Mouse (Mus musculus) CH12.LX (cell line): ENCODE results near the gene Defb45. TPM values are rescaled to one million over a fixed set of nuclear protein-coding genes. Genes with fewer than 3 reads are reported as not detected.

Experiments
- DNase-seq: peaks from one replicate; pipeline ENCODE4 v3.0.0-alpha.2; 2013; ENCODE audit errors: extremely low read depth
- H3K27ac ChIP-seq: 2 replicates; pipeline ENCODE4 v1.5.1; 2012; ENCODE audit warnings: low read depth, mild to moderate bottlenecking, control low read depth, moderate library complexity; ENCODE audit not compliant: insufficient read depth
- H3K27me3 ChIP-seq: replicated peaks from 2 replicates; pipeline ENCODE3; 2012; ENCODE audit warnings: inconsistent platforms
- H3K36me3 ChIP-seq, 2 experiments: replicated peaks in 1 of 2; 2 replicates each; pipeline versions ENCODE3 to v1.6.1; 2012; ENCODE audit warnings: inconsistent platforms in 1 of 2, low read length in 1 of 2, mild to moderate bottlenecking in 1 of 2, mixed read lengths in 1 of 2, moderate library complexity in 1 of 2; ENCODE audit not compliant: control insufficient read depth in 1 of 2, insufficient read depth in 1 of 2
- H3K4me1 ChIP-seq, 2 experiments: 2 replicates each; pipeline ENCODE4 v1.6.1; 2012; ENCODE audit warnings: inconsistent platforms in 1 of 2, moderate library complexity in 1 of 2; ENCODE audit not compliant: insufficient read depth in 2 of 2, control insufficient read depth in 1 of 2
- H3K4me2 ChIP-seq: 2 replicates; pipeline ENCODE4 v1.6.1; 2012; ENCODE audit warnings: low read depth, mild to moderate bottlenecking, control low read depth; ENCODE audit not compliant: poor library complexity, insufficient read depth, severe bottlenecking
- H3K4me3 ChIP-seq, 3 experiments: fragments of 150-350 bp in 1 of 3; sonication (generic) in 1 of 3; replicated peaks in 1 of 3; 2 replicates each; pipeline versions ENCODE3 to v1.5.1; 2011 to 2012; ENCODE audit warnings: low read depth in 2 of 3, low read length in 2 of 3, mild to moderate bottlenecking in 2 of 3, moderate library complexity in 2 of 3, control low read depth in 1 of 3, improper control_type of control experiment in 1 of 3, inconsistent platforms in 1 of 3, mixed read lengths in 1 of 3; ENCODE audit not compliant: poor library complexity in 1 of 3
- H3K79me2 ChIP-seq: replicated peaks from 2 replicates; pipeline ENCODE4 v1.6.1; 2012; ENCODE audit warnings: mild to moderate bottlenecking, moderate library complexity; ENCODE audit not compliant: control insufficient read depth, poor library complexity, insufficient read depth, severe bottlenecking; ENCODE audit errors: extremely low read depth
- H3K9ac ChIP-seq: 2 replicates; pipeline ENCODE4 v1.6.1; 2012; ENCODE audit warnings: low read depth, mild to moderate bottlenecking, control low read depth, moderate library complexity; ENCODE audit not compliant: insufficient read depth
- H3K9me3 ChIP-seq: replicated peaks from 2 replicates; pipeline ENCODE3; 2012; ENCODE audit warnings: low read length, inconsistent platforms, mixed read lengths
- BHLHE40 ChIP-seq: IDR thresholded peaks from 2 replicates; pipeline ENCODE4 v1.6.1; 2011; ENCODE audit warnings: mild to moderate bottlenecking, low read depth, low read length, improper control_type of control experiment
- CHD1 ChIP-seq: IDR thresholded peaks from 2 replicates; pipeline ENCODE4 v1.6.1; 2012; ENCODE audit warnings: low read depth, low read length, improper control_type of control experiment, inconsistent platforms
- CHD2 ChIP-seq: IDR thresholded peaks from 2 replicates; pipeline ENCODE4 v1.6.1; 2011; ENCODE audit warnings: low read length, improper control_type of control experiment
- CTCF ChIP-seq, 2 experiments: IDR thresholded peaks in 1 of 2; conservative IDR thresholded peaks in 1 of 2; 2 replicates each; pipeline ENCODE4 v1.5.1; 2011 to 2012; ENCODE audit warnings: low read depth in 2 of 2, low read length in 2 of 2, improper control_type of control experiment in 1 of 2, inconsistent platforms in 1 of 2, mild to moderate bottlenecking in 1 of 2, moderate library complexity in 1 of 2
- E2F4 ChIP-seq: IDR thresholded peaks from 2 replicates; pipeline ENCODE4 v1.6.1; 2011; ENCODE audit warnings: low read depth, low read length, improper control_type of control experiment; ENCODE audit not compliant: insufficient replicate concordance
- ELF1 ChIP-seq: IDR thresholded peaks from 2 replicates; pipeline ENCODE4 v1.6.1; 2014; ENCODE audit warnings: low read depth, mild to moderate bottlenecking, inconsistent platforms, low read length, improper control_type of control experiment
- EP300 ChIP-seq: IDR thresholded peaks from 2 replicates; pipeline ENCODE4 v1.6.1; 2011; ENCODE audit warnings: low read length, improper control_type of control experiment
- ETS1 ChIP-seq: conservative IDR thresholded peaks from 2 replicates; pipeline ENCODE4 v1.6.1; 2012; ENCODE audit warnings: low read depth, mild to moderate bottlenecking, inconsistent platforms, low read length, improper control_type of control experiment, moderate library complexity
- GABPA ChIP-seq: IDR thresholded peaks from 2 replicates; pipeline ENCODE4 v1.6.1; 2012; ENCODE audit warnings: low read depth, low read length, improper control_type of control experiment, inconsistent platforms; ENCODE audit not compliant: insufficient replicate concordance
- HCFC1 ChIP-seq: IDR thresholded peaks from 2 replicates; pipeline ENCODE4 v1.6.1; 2012; ENCODE audit warnings: low read depth, mild to moderate bottlenecking, inconsistent platforms, low read length, improper control_type of control experiment
- IRF4 ChIP-seq: IDR thresholded peaks from 2 replicates; pipeline ENCODE4 v1.6.1; 2014; ENCODE audit warnings: low read depth, mild to moderate bottlenecking, inconsistent platforms, low read length, improper control_type of control experiment
- JUN ChIP-seq: IDR thresholded peaks from 2 replicates; pipeline ENCODE4 v1.6.1; 2011; ENCODE audit warnings: low read depth, mild to moderate bottlenecking, low read length, improper control_type of control experiment, moderate library complexity; ENCODE audit not compliant: insufficient read depth
- JUND ChIP-seq: conservative IDR thresholded peaks from 2 replicates; pipeline ENCODE4 v1.6.1; 2011; ENCODE audit warnings: low read depth, low read length, improper control_type of control experiment
- KAT2A ChIP-seq: IDR thresholded peaks from 2 replicates; pipeline ENCODE4 v1.6.1; 2012; ENCODE audit warnings: low read length, improper control_type of control experiment, inconsistent platforms; ENCODE audit not compliant: insufficient replicate concordance
- MAFK ChIP-seq: IDR thresholded peaks from 2 replicates; pipeline ENCODE4 v1.6.1; 2011; ENCODE audit warnings: low read length, improper control_type of control experiment; ENCODE audit not compliant: insufficient replicate concordance
- MAX ChIP-seq: IDR thresholded peaks from 2 replicates; pipeline ENCODE4 v1.6.1; 2011; ENCODE audit warnings: low read length, improper control_type of control experiment
- MAZ ChIP-seq: IDR thresholded peaks from 2 replicates; pipeline ENCODE4 v1.6.1; 2012; ENCODE audit warnings: low read depth, mild to moderate bottlenecking, inconsistent platforms, low read length, improper control_type of control experiment, moderate library complexity
- MEF2A ChIP-seq: IDR thresholded peaks from 2 replicates; pipeline ENCODE4 v1.6.1; 2014; ENCODE audit warnings: low read depth, mild to moderate bottlenecking, inconsistent platforms, low read length, improper control_type of control experiment, borderline replicate concordance
- MXI1 ChIP-seq: IDR thresholded peaks from 2 replicates; pipeline ENCODE4 v1.6.1; 2011; ENCODE audit warnings: mild to moderate bottlenecking, low read depth, low read length, improper control_type of control experiment
- MYC ChIP-seq: IDR thresholded peaks from 2 replicates; pipeline ENCODE4 v1.6.1; 2011; ENCODE audit warnings: low read depth, mild to moderate bottlenecking, improper control_type of control experiment, low read length
- NELFE ChIP-seq: IDR thresholded peaks from 2 replicates; pipeline ENCODE4 v1.6.1; 2011; ENCODE audit warnings: low read depth, low read length, improper control_type of control experiment
- NRF1 ChIP-seq: IDR thresholded peaks from 2 replicates; pipeline ENCODE4 v1.6.1; 2014; ENCODE audit warnings: low read depth, mild to moderate bottlenecking, inconsistent platforms, low read length, improper control_type of control experiment, moderate library complexity
- PAX5 ChIP-seq: IDR thresholded peaks from 2 replicates; pipeline ENCODE4 v1.6.1; 2012; ENCODE audit warnings: low read length, inconsistent platforms, mixed read lengths
- POLR2A ChIP-seq: IDR thresholded peaks from 2 replicates; pipeline ENCODE4 v1.6.1; 2011; ENCODE audit warnings: low read depth, mild to moderate bottlenecking, improper control_type of control experiment, low read length
- POLR2AphosphoS2 ChIP-seq: IDR thresholded peaks from 2 replicates; pipeline ENCODE4 v1.6.1; 2011; ENCODE audit warnings: low read depth, low read length, improper control_type of control experiment
- RAD21 ChIP-seq: IDR thresholded peaks from 2 replicates; pipeline ENCODE4 v1.6.1; 2011; ENCODE audit warnings: low read depth, mild to moderate bottlenecking, low read length, improper control_type of control experiment, moderate library complexity
- RCOR1 ChIP-seq: conservative IDR thresholded peaks from 2 replicates; pipeline ENCODE4 v1.6.1; 2012; ENCODE audit warnings: low read depth, mild to moderate bottlenecking, inconsistent platforms, low read length, improper control_type of control experiment
- SIN3A ChIP-seq: IDR thresholded peaks from 2 replicates; pipeline ENCODE4 v1.6.1; 2012; ENCODE audit warnings: low read length, improper control_type of control experiment, inconsistent platforms
- SMC3 ChIP-seq: IDR thresholded peaks from 2 replicates; pipeline ENCODE4 v1.6.1; 2011; ENCODE audit warnings: low read depth, low read length, improper control_type of control experiment
- TBP ChIP-seq: conservative IDR thresholded peaks from 2 replicates; pipeline ENCODE4 v1.6.1; 2011; ENCODE audit warnings: low read depth, low read length, improper control_type of control experiment
- TCF12 ChIP-seq: IDR thresholded peaks from 2 replicates; pipeline ENCODE4 v1.6.1; 2014; ENCODE audit warnings: low read depth, mild to moderate bottlenecking, inconsistent platforms, low read length, improper control_type of control experiment
- UBTF ChIP-seq: IDR thresholded peaks from 2 replicates; pipeline ENCODE4 v1.6.1; 2012; ENCODE audit warnings: low read depth, mild to moderate bottlenecking, inconsistent platforms, low read length, improper control_type of control experiment, moderate library complexity
- USF1 ChIP-seq: IDR thresholded peaks from 2 replicates; pipeline ENCODE4 v1.6.1; 2014; ENCODE audit warnings: low read depth, mild to moderate bottlenecking, inconsistent platforms, low read length, improper control_type of control experiment
- USF2 ChIP-seq: conservative IDR thresholded peaks from 2 replicates; pipeline ENCODE4 v1.6.1; 2011; ENCODE audit warnings: low read depth, low read length, improper control_type of control experiment
- ZC3H11A ChIP-seq: IDR thresholded peaks from 2 replicates; pipeline ENCODE4 v1.6.1; 2012; ENCODE audit warnings: low read depth, mild to moderate bottlenecking, inconsistent platforms, low read length, improper control_type of control experiment
- ZKSCAN1 ChIP-seq: IDR thresholded peaks from 2 replicates; pipeline ENCODE4 v1.6.1; 2012; ENCODE audit warnings: low read depth, inconsistent platforms, low read length, improper control_type of control experiment, borderline replicate concordance
- ZMIZ1 ChIP-seq: IDR thresholded peaks from 2 replicates; pipeline ENCODE4 v1.6.1; 2012; ENCODE audit warnings: low read depth, mild to moderate bottlenecking, inconsistent platforms, low read length, improper control_type of control experiment
- ZNF384 ChIP-seq: IDR thresholded peaks from 2 replicates; pipeline ENCODE4 v1.6.1; 2012; ENCODE audit warnings: low read depth, low read length, improper control_type of control experiment, inconsistent platforms
- dilution Hi-C: fragments of 300-500 bp; cut with MboI; formaldehyde crosslinking; loops from 2 replicates; pipeline ENCODE4 v1.14.3; 2020; ENCODE audit warnings: low sequenced_read_pairs; ENCODE audit not compliant: extremely low pct_unique_long_range_greater_than_20kb, extremely low pct_ligation_motif_present
- in situ Hi-C: fragments of 300-500 bp; cut with MboI; formaldehyde crosslinking; loops from 3 replicates; pipeline ENCODE4 v1.14.3; 2019; ENCODE audit warnings: low sequenced_read_pairs, low pct_ligation_motif_present, low pct_unique_long_range_greater_than_20kb, mixed read lengths
- polyA plus RNA-seq: library from polyadenylated mRNA; unstranded; fragments of >175 nt; gene quantifications from 2 replicates; pipeline ENCODE4 v1.2.1, GENCODE M21; 2012; ENCODE audit warnings: low read depth; ENCODE audit not compliant: insufficient read length
- total RNA-seq, 2 experiments: library from RNA; depleted of rRNA; stranded (reverse); fragments of 300-350 nt in 1 of 2; fragments of >200 nt in 1 of 2; gene quantifications; 2 replicates each; pipeline ENCODE4 v1.2.3; 2012 to 2014

Defb45 gene
- total and polyA plus RNA-seq, 3 experiments = not detected

GRCm38 (mm10) chr2:152636246-152637005, 37.2 kb upstream of the Defb45 start:
- H3K4me1 ChIP-seq = peaks cover 30 to 81% of the 10 kb centered on the region in 2 experiments
- H3K9me3 ChIP-seq = no peaks in the 10 kb centered on the region
- dilution Hi-C loops (no loop called here), in situ Hi-C loops (no loop called here)
- H3K9ac ChIP-seq = 0 out of 2 replicates have a peak overlapping the region, but pooled peaks have one; percentile 8
- no peaks in the 10 kb centered on the region for H3K27me3 ChIP-seq
- peaks cover 0 to 3% of the 10 kb centered on the region in 2 experiments for H3K36me3 ChIP-seq
- peak; percentile 57 for DNase-seq
- TF ChIP-seq ZC3H11A (no peak), USF1 (no peak), ZNF384 (peak; percentile 21; the same call in 1 of the 2 replicates), POLR2AphosphoS2 (no peak), E2F4 (no peak), MAZ (peak; percentile 83), NELFE (0 out of 2 replicates have a peak, but pooled peaks have one; percentile 11), UBTF (no peak; the same call in 1 of the 2 replicates), NRF1 (0 out of 2 replicates have a peak, but pooled peaks have one; percentile 37), BHLHE40 (peak; percentile 77; the same call in 1 of the 2 replicates), MYC (0 out of 2 replicates have a peak, but pooled peaks have one; percentile 19), HCFC1 (peak; percentile 46; the same call in 1 of the 2 replicates), CHD1 (no peak; the same call in 1 of the 2 replicates), EP300 (peak; percentile 79), ZMIZ1 (no peak), ETS1 (peak; percentile 92), MAFK (0 out of 2 replicates have a peak, but pooled peaks have one; percentile 30), TBP (no peak), ZKSCAN1 (no peak), IRF4 (peak; percentile 82), POLR2A (no peak), MAX (no peak), JUND (peak; percentile 66), TCF12 (peak; percentile 85), USF2 (no peak), SMC3 (no peak), SIN3A (peak; percentile 52), MXI1 (no peak), MEF2A (peak; percentile 79), PAX5 (no peak), KAT2A (no peak), CHD2 (peak; percentile 89), CTCF (conservative IDR thresholded peaks at IDR 0.05 in 1 of 2, IDR thresholded peaks at IDR 0.05 in 1 of 2; ENCODE audit: low read depth in 2 of 2, low read length in 2 of 2) (no peak), RCOR1 (no peak; the same call in 1 of the 2 replicates), ELF1 (peak; percentile 80), RAD21 (no peak), GABPA (no peak), JUN (peak; percentile 83)
- H3K4me2 ChIP-seq = peak overlapping the region; percentile 33
- no peaks in the 10 kb centered on the region for H3K79me2 ChIP-seq
- peak overlapping the region in 2 of 3 experiments; percentile 15 to 33 for H3K4me3 ChIP-seq
- H3K27ac ChIP-seq = peak overlapping the region; percentile 21
